Comparison of ENCODE assay signal across 11 mouse cellular contexts in the genomic region with DNA sequence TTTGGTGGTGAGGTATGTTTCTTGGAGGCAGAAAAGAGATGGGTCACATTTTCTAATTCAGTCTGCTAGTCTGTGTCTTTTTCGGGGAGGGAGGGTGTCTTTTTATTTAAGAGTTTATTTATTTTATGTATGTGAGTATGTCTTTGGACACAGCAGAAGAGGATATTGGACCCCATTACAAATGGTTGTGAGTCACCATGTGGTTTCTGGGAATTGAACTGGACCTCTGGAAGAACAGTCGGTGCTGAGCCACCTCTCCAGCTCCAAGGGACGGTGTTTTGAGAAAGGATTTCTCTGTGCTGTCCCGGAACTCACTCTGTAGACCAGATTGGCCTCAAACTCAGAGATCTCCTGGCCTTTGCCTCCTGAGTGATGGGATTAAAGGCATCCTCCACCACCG.
"Had no signal": no experiment of that assay in that cellular context is flagged by ENCODE, and none has a peak within 500 bp of the region (broad histone marks: within the 10 kb centered on the region; RNA-seq: fewer than 3 reads in every experiment).

No protein-coding gene starts in this region.

- DNase-seq: kidney, adult 11 months; kidney, adult 8-10 months; layer of hippocampus, adult 9-11 months; liver; right cerebral cortex, adult 18-20 months; right cerebral cortex, postnatal 14 days; right cerebral cortex, postnatal 4 days; spleen, adult 18-20 months; thymus, postnatal 25 days had no signal

- ATAC-seq: liver, embryonic 12.5 days; midbrain, embryonic 15.5 days had no signal
